Mouse (Mus musculus) embryo, embryonic 11.5 days (tissue): Measurements from ENCODE around the gene Ubap2l.

ENCODE experiments used
- DNase-seq: peaks from one replicate; pipeline ENCODE4 v3.0.0-alpha.2; 2012; ENCODE audit warnings: low read depth, low spot score

The Ubap2l gene

DNA sequence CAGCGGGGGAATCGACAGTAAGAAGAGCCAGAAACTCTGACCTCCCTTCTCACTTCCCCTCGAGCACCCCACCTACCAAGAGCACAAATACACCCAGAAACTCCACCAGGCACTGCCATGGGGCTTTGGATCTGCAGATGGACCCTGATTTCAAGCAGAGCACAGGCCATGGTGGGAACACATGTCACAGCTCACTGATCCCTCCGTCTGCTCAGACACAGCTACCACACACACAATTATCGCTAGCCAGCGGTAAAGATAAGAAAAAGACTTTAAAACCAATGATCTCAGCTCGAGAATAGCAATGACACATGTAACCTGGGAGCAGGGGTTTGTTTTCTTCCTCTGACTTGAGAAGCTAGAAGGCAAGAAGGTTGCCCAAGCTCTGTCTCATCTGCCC, 83.9 kb downstream of the Ubap2l start:
- no peak for DNase-seq

GRCm38 (mm10) chr3:89966946-89967345, 85.5 kb downstream of the Ubap2l start:
- DNase-seq: no peak

- DNase-seq: no peak
Measured at GRCm38 (mm10) chr3:89965972-89966371, 86.5 kb downstream of the Ubap2l start.

DNA sequence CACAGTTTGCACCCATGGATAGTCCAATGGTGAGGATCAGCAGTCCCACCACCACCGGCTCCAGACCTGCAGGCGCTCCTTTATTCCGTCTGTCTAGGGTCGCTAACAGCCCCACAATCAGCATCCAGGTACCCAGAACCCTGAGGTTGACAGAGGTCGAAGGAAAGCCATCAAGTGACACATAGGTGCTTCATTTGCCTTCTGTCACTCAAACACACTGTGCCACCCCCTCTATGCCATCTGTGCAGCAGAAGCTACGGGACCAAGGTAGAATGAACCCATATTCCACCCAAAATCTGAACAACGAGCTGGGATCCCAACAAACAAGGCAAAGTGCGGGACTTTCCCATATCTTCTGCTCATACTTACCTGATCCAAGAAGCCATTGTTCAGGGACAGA, 86.9 kb downstream of the Ubap2l start:
- no peak for DNase-seq

GRCm38 (mm10) chr3:89963926-89964739, 88.3 kb downstream of the Ubap2l start:
- DNase-seq: peak; percentile 69

- peak; percentile 66 for DNase-seq
Measured at GRCm38 (mm10) chr3:89963221-89963763, 89.1 kb downstream of the Ubap2l start, which contains the start of gene Atp8b2. Gene Atp8b2, minus strand, starts transcription at chr3:89963508.

DNA sequence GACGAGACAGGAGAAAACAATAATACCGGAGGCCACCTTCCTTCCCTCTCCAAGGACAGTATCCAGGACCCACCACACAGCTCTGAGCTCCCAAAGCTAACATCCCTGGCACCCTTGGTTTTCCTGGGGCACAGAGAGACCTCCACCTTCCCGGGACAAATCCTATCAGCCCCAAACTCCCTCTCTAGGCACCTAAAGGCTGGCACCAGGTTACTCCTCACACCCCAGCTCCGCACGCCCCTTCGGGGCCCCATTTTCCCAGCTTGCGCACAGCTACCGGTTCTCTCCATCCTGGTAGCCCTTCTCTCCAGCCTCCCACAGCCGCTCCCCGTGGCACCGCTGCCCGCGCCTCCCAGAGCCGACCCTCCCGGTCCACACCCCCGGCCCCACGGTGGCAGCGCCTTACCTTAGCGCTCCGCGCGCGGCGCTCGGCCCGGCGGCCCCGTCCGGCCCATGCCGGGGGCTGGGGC, 89.6 kb downstream of the Ubap2l start:
- DNase-seq: no peak

DNA sequence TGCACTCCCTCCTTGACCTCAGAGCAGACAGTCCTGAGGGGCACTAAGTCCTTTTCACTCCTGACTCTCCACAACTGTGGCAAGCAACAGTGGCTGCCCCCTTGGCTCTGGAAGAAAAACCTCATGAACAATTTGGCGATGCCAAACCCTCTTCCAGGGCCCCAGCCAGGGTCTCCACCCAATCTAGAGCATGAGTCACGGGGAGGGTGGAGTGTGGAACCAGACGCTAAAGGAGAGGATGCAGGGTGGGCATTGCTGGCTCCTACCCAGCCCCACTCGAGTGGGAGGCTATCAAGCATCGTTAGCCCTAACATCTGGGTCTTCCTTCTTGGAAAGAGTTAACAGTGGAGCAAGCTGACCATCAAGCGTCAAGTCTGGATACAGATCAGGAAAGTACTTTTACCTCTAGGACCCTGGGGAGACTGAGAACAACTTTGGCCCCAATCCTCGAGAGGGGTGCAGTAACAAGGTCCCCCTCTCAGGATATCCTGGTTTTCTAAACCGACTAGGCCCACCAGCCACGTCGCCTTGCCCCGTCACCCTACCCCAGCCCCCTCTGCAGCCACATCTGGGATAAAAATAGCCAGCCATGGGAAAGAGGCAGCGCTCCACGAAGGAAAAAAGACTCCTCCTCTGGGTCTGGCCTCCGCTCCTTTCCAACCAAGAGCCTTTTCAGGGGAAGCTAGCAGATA, 90.2 kb downstream of the Ubap2l start:
- DNase-seq: no peak

DNA sequence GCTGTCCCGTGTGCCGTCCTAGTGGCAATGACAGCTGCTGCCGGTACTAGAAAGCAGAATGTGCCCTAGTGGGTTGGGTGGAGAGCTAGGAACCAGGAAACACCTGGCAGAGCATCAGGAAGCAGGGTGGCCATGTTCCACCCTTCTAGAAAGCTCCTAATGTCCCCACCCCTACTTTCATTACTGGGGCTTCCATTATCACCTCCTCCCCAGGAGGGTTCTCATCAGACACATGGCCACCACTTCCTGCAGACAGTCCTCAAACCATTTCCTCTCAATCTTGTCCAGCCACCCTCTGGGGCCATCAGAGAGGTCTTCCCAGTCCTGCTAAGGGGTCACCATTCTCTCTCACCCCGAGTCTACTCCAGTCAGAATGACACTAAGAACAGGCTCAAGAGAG, 91.0 kb downstream of the Ubap2l start:
- no peak for DNase-seq

- DNase-seq: peak; percentile 79
Measured at GRCm38 (mm10) chr3:89960469-89960868, 92.0 kb downstream of the Ubap2l start.

- DNase-seq: no peak
Measured at GRCm38 (mm10) chr3:89959435-89959834, 93.0 kb downstream of the Ubap2l start.

DNA sequence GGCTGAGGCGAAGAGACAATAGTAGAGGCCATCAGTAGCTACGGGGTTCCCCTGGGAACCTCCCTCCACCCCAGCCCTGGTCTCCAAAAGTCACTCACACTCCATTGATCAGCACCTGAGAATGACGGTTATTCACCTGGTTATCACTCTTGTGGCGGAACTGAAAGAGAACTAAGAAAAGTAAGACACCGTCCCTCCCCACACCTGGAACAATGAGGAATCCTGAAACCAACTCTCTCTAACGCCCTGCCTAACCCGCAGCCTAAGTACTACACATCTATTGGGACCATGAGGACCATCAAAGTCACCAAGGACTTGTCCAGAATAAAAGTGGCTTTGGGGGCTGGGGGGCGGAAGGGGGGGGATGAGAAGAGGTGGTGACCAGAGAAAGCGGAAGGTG, 94.5 kb downstream of the Ubap2l start:
- no peak for DNase-seq

- DNase-seq: no peak
Measured at GRCm38 (mm10) chr3:89956177-89956971, 96.1 kb downstream of the Ubap2l start.

DNA sequence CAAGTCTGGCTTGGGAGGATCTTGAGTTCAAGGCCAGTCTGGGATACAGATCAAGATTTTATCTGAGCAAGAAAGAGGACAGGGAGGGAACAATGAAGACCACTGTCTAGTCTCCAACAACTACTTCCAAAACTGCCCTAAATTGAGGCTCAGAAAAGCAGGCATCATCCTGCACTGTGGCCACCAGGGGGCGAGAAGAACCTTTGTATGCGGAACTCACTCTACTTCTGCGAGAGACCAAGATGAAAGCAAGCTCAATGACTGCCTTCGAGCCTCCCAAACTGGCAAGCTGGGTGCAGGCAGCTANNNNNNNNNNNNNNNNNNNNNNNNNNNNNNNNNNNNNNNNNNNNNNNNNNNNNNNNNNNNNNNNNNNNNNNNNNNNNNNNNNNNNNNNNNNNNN, 99.0 kb downstream of the Ubap2l start:
- DNase-seq: peak; percentile 64
